Mouse (Mus musculus) spleen, postnatal 36 days (tissue): Measurements from ENCODE around the gene Pax3.

Experiments used
- DNase-seq, 2 experiments: peaks; one replicate each; pipeline ENCODE4 v3.0.0; 2022; ENCODE audit warnings: low spot score in 2 of 2, mixed read lengths in 1 of 2

Gene Pax3

GRCm38 (mm10) chr1:78171671-78172070, 25.3 kb downstream of the Pax3 start:
- DNase-seq = no peak

- DNase-seq = no peak
Observed at GRCm38 (mm10) chr1:78170771-78171170, 26.2 kb downstream of the Pax3 start.

GRCm38 (mm10) chr1:78168796-78169195, 28.1 kb downstream of the Pax3 start:
- DNase-seq = no peak

- no peak for DNase-seq
Observed at GRCm38 (mm10) chr1:78167577-78168286, 29.2 kb downstream of the Pax3 start.

GRCm38 (mm10) chr1:78161745-78162144, 35.2 kb downstream of the Pax3 start:
- no peak for DNase-seq

GRCm38 (mm10) chr1:78157930-78158329, 39.0 kb downstream of the Pax3 start:
- DNase-seq = no peak

GRCm38 (mm10) chr1:78155796-78156195, 41.1 kb downstream of the Pax3 start:
- no peak for DNase-seq

- no peak for DNase-seq
Observed at GRCm38 (mm10) chr1:78148011-78148623, 48.8 kb downstream of the Pax3 start.

GRCm38 (mm10) chr1:78143403-78143802, 53.5 kb downstream of the Pax3 start:
- DNase-seq = no peak

GRCm38 (mm10) chr1:78142912-78143311, 54.0 kb downstream of the Pax3 start:
- DNase-seq = no peak

- DNase-seq = no peak
Observed at GRCm38 (mm10) chr1:78141741-78142501, 55.0 kb downstream of the Pax3 start.

- no peak for DNase-seq
Observed at GRCm38 (mm10) chr1:78141314-78141713, 55.6 kb downstream of the Pax3 start.

GRCm38 (mm10) chr1:78140505-78141303, 56.2 kb downstream of the Pax3 start:
- DNase-seq = no peak

- no peak for DNase-seq
Observed at GRCm38 (mm10) chr1:78139287-78139686, 57.6 kb downstream of the Pax3 start.

- DNase-seq = no peak
Observed at GRCm38 (mm10) chr1:78129267-78129666, 67.7 kb downstream of the Pax3 start.

GRCm38 (mm10) chr1:78119899-78120560, 76.9 kb downstream of the Pax3 start:
- no peak for DNase-seq

GRCm38 (mm10) chr1:78116046-78116445, 80.9 kb downstream of the Pax3 start:
- DNase-seq = no peak

- DNase-seq = no peak
Observed at GRCm38 (mm10) chr1:78110311-78110710, 86.6 kb downstream of the Pax3 start.

- no peak for DNase-seq
Observed at GRCm38 (mm10) chr1:78103511-78103910, 93.4 kb downstream of the Pax3 start.

- no peak for DNase-seq
Observed at GRCm38 (mm10) chr1:78093619-78094018, 103.3 kb downstream of the Pax3 start.

GRCm38 (mm10) chr1:78088646-78089045, 108.3 kb downstream of the Pax3 start:
- DNase-seq = no peak
